Mouse (Mus musculus) brain, embryonic 14.5 days (tissue): ENCODE results near the gene Cotl1.
A peak's percentile ranks its signal among the peaks of the same experiment; 100 is the strongest.

Experiments
- CTCF ChIP-seq: fragments of 200-500 bp; IDR thresholded peaks from 2 replicates; pipeline ENCODE4 v1.5.1; 2012; ENCODE audit warnings: inconsistent platforms, mild to moderate bottlenecking, moderate library complexity, borderline replicate concordance; ENCODE audit not compliant: insufficient read depth, insufficient read length; ENCODE audit errors: extremely low read depth
- POLR2A ChIP-seq: fragments of 200-500 bp; IDR thresholded peaks from 2 replicates; pipeline ENCODE4 v1.6.1; 2012; ENCODE audit warnings: mild to moderate bottlenecking, inconsistent platforms, borderline replicate concordance; ENCODE audit not compliant: poor library complexity, insufficient read depth, insufficient read length, severe bottlenecking; ENCODE audit errors: extremely low read depth

- no peak for TF ChIP-seq CTCF
- TF ChIP-seq POLR2A: peak; percentile 56
Measured at GRCm38 (mm10) chr8:119861706-119862389, 21.5 kb upstream of the Cotl1 start, which contains the start of gene Klhl36.
